Mouse (Mus musculus) mouse embryonic stem cell (cell line): ENCODE measurements around the gene Cmip.

Source experiments
- in situ Hi-C, 2 experiments: fragments of 300-500 bp; cut with MboI; formaldehyde crosslinking; loops; 1 replicate in 1 of 2; 3 replicates in 1 of 2; pipeline ENCODE4 v1.14.3; 2019 to 2020; ENCODE audit warnings: low sequenced_read_pairs in 2 of 2, low pct_unique_long_range_greater_than_20kb in 1 of 2, mixed read lengths in 1 of 2; ENCODE audit not compliant: unreplicated experiment in 1 of 2

Cmip gene

GRCm38 (mm10) chr8:117498179-117498914 is 241.5 kb downstream of the Cmip start, which contains the start of gene Plcg2:
Plcg2 (plus strand) TSS chr8:117498291.
- in situ Hi-C loops, result no loop called here

- in situ Hi-C loops, result no loop called here
Observed at GRCm38 (mm10) chr8:117498915-117499540, 242.2 kb downstream of the Cmip start.

- in situ Hi-C loops, result no loop called here
Observed at GRCm38 (mm10) chr8:117500232-117500823, 243.5 kb downstream of the Cmip start.

- in situ Hi-C loops, result no loop called here
Observed at GRCm38 (mm10) chr8:117501323-117501722, 244.5 kb downstream of the Cmip start.

- in situ Hi-C loops, result no loop called here
Observed at GRCm38 (mm10) chr8:117503405-117504069, 246.7 kb downstream of the Cmip start.

- in situ Hi-C loops, result no loop called here
Observed at GRCm38 (mm10) chr8:117507703-117508102, 250.8 kb downstream of the Cmip start.
